Mouse (Mus musculus) heart, embryonic 15.5 days (tissue): ENCODE results near the gene 2510002D24Rik. TPM values are rescaled to one million over a fixed set of nuclear protein-coding genes. Genes with fewer than 3 reads are reported as not detected.
A peak's percentile ranks its signal among the peaks of the same experiment; 100 is the strongest.
"Not testable (repeated sequence)": the region's sequence is repeated elsewhere in the genome, so short reads cannot be mapped to it uniquely, and the experiment has no call there.

Experiments
- ATAC-seq: fragments of 200-750 bp; cut with Nextera tagmentation; replicated peaks from 2 replicates; pipeline ENCODE4 v1.8.0; 2017; ENCODE audit warnings: low read depth, moderate TSS enrichment; ENCODE audit not compliant: insufficient number of reproducible peaks, insufficient read depth, low FRiP score
- H3K27ac ChIP-seq: fragments of 300-500 bp; sonication (generic); 2 replicates; pipeline ENCODE4 v1.5.1; 2015; ENCODE audit warnings: mild to moderate bottlenecking, inconsistent platforms
- H3K27me3 ChIP-seq: fragments of 300-500 bp; sonication (generic); 2 replicates; pipeline ENCODE4 v1.6.1; 2015; ENCODE audit warnings: inconsistent platforms
- H3K36me3 ChIP-seq: fragments of 300-500 bp; sonication (generic); 2 replicates; pipeline ENCODE4 v1.6.1; 2015; ENCODE audit warnings: mild to moderate bottlenecking, inconsistent platforms
- H3K4me1 ChIP-seq: fragments of 300-500 bp; sonication (generic); replicated peaks from 2 replicates; pipeline ENCODE4 v1.6.1; 2015; ENCODE audit warnings: inconsistent platforms
- H3K4me2 ChIP-seq: fragments of 300-500 bp; sonication (generic); 2 replicates; pipeline ENCODE4 v1.6.1; 2015; ENCODE audit warnings: inconsistent platforms, mild to moderate bottlenecking, moderate library complexity
- H3K4me3 ChIP-seq: fragments of 300-500 bp; sonication (generic); 2 replicates; pipeline ENCODE4 v1.5.1; 2015; ENCODE audit warnings: mild to moderate bottlenecking, inconsistent platforms
- H3K9ac ChIP-seq: fragments of 300-500 bp; sonication (generic); 2 replicates; pipeline ENCODE4 v1.6.1; 2015; ENCODE audit warnings: mild to moderate bottlenecking, inconsistent platforms
- H3K9me3 ChIP-seq: fragments of 300-500 bp; sonication (generic); replicated peaks from 2 replicates; pipeline ENCODE4 v1.6.1; 2016; ENCODE audit warnings: inconsistent platforms
- WGBS: fragments of 180-500 bp; shearing (Covaris S2); methylation state at CpG from one replicate; pipeline ENCODE4 v1.1.7; 2015; ENCODE audit warnings: mixed read lengths; 5-methylcytosine and 5-hydroxymethylcytosine counted together
- polyA plus RNA-seq: library from polyadenylated mRNA; unstranded; fragments of >200 nt; fragmentation: Nextera tagmentation; extraction: Ambion mirVana; gene quantifications from 2 replicates; pipeline ENCODE4 v1.2.1, GENCODE M21; 2015

Gene 2510002D24Rik
- polyA plus RNA-seq, 1 experiment from 2014 or later: 32.0 TPM

DNA sequence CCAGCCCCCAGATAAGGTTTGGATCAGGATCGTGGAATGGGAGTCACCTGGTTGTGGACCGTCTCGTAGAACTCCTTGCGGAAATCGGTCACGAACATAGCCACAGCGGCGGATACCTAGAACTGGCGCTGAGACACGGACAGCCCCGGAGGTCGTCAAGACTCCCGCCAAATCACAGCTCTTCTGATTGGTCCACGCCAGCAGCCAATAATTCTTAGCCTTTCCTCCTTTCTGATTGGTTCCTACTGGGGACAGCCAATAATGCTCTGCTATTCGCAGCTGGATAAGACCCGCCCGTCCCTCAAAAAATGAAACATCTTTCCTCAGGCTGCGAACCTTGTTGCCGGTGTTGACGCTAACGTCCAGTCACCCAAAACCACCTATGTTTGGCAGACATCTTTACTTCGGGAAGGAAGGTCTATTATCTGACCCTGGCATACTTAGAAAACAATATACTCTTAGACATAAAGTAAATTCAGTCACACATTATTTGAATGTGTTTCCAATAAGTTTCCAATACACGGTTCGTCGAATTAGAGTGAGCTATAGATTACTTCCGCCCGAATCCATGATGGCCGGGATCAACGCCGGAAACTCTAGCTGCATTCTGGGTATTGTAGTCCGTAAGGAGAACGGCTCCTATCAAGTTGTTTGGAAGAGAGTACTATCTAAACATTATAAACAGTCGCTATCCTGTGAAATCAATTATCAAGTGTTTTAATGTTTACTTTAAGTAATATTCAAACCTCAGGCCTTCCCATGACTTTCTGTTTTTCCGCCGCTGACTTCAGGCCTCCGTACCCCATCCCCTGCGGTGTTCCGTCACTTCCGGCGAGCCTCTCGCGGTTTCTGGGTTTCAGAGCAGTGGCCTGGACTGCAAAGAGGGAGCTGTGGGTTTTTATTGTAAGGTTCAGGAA is 24.7 kb upstream of the 2510002D24Rik start, which contains the start of the genes Ufd1 and Cdc45:
Gene Ufd1 (plus strand): TSS at position 312 of the 917 bp plus-strand sequence.
Gene Cdc45 (minus strand): TSS at position 520 of the 917 bp plus-strand sequence.
- H3K27ac ChIP-seq: peak within 1 kb of the TSS; percentile 84
- H3K27me3 ChIP-seq: no peaks in the 10 kb centered on the region
- WGBS: under 1% methylated on average over 42 of the region's 42 CpGs
- peaks cover 20% of the 10 kb centered on the region for H3K4me1 ChIP-seq
- H3K36me3 ChIP-seq: peaks cover 34% of the 10 kb centered on the region
- no peaks in the 10 kb centered on the region for H3K9me3 ChIP-seq
- ATAC-seq: peak; percentile 94
- H3K4me2 ChIP-seq: peak within 1 kb of the TSS; percentile 91
- peak within 1 kb of the TSS; percentile 83 for H3K9ac ChIP-seq
- peak within 1 kb of the TSS; percentile 79 for H3K4me3 ChIP-seq

DNA sequence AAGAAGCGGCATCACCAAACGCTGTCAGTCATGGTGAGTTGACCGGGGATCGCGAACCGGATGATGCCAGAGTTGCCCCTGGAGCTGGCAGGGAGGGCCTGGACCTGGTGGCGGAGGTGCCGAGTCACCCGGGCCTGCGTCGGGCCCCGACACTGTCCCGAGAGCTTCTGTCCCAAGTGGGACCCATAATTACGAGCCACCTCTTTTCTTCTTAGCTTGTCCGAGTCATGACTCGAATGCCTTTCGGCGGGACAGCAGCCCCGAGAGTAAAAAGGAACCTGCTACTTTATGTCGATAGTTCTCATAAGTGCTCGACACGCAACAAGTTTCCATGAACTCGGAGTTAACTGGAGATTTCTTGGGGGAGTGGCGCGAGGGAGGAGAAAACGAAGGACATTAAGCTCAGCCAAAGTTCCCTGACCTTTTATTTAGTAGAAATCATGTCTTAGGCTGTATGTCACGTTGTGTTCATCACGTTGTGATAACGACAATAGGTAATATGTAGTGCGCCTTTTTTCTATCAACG is 23.9 kb upstream of the 2510002D24Rik start:
- no peaks in the 10 kb centered on the region for H3K9me3 ChIP-seq
- no peaks in the 10 kb centered on the region for H3K27me3 ChIP-seq
- H3K4me3 ChIP-seq: peak overlapping the region; percentile 79
- H3K4me2 ChIP-seq: peak overlapping the region; percentile 91
- H3K4me1 ChIP-seq: peaks cover 20% of the 10 kb centered on the region
- peak overlapping the region; percentile 84 for H3K27ac ChIP-seq
- peak overlapping the region; percentile 83 for H3K9ac ChIP-seq
- 1% methylated on average over 31 of the region's 31 CpGs for WGBS
- ATAC-seq: peak; percentile 14; the same call in 1 of the 2 replicates
- H3K36me3 ChIP-seq: peaks cover 33% of the 10 kb centered on the region

DNA sequence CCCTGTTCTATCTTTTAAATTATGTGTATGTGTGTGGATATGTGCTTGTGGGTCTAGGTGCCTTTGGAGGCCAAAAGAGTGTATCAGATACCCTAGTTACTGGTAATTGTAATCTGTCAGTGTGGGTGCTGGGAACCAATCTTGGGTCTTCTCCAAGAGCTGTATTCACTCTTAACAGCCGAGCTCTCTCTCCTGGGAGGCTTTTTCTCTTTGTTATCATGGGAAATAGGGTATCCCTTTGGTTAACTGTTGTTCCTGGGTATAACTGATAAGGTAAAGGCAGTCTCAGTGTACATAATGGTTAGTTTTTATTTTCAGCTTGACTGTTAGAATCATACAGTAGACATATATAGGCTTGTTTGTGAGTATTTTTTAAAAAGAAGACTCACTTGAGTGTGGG is 14.0 kb upstream of the 2510002D24Rik start:
- no peaks in the 10 kb centered on the region for H3K27me3 ChIP-seq
- no peaks in the 10 kb centered on the region for H3K9me3 ChIP-seq
- H3K27ac ChIP-seq: no peak overlapping the region
- no peak overlapping the region for H3K4me2 ChIP-seq
- H3K36me3 ChIP-seq: peaks cover 94% of the 10 kb centered on the region
- no peaks in the 10 kb centered on the region for H3K4me1 ChIP-seq
- no peak overlapping the region for H3K4me3 ChIP-seq
- no peak for ATAC-seq
- 76% methylated on average over 1 of the region's 1 CpGs for WGBS
- H3K9ac ChIP-seq: no peak overlapping the region

DNA sequence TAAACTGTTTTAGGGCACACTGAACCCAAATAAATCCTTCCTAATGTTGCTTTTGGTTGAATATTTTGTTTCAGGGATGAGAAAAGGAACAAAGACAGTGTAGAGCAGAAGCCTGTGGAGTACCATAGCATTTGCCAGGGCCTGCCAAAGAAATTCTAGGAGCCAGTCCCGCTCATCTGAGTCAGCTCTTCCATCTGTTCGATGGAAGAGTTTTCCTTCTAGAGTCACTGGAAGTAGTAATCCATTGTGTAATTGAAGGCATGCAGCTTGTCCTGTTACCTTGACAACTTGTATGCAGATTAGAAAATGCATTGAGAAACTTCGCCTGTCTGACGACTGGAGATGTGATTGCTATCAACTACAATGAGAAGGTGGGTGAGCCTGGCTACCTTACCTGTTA is 13.5 kb upstream of the 2510002D24Rik start:
- H3K27ac ChIP-seq: no peak overlapping the region
- no peaks in the 10 kb centered on the region for H3K9me3 ChIP-seq
- no peak for ATAC-seq
- no peaks in the 10 kb centered on the region for H3K4me1 ChIP-seq
- H3K4me2 ChIP-seq: no peak overlapping the region
- peaks cover 94% of the 10 kb centered on the region for H3K36me3 ChIP-seq
- no peaks in the 10 kb centered on the region for H3K27me3 ChIP-seq
- WGBS: 89% methylated on average over 4 of the region's 4 CpGs
- H3K4me3 ChIP-seq: no peak overlapping the region
- H3K9ac ChIP-seq: no peak overlapping the region

DNA sequence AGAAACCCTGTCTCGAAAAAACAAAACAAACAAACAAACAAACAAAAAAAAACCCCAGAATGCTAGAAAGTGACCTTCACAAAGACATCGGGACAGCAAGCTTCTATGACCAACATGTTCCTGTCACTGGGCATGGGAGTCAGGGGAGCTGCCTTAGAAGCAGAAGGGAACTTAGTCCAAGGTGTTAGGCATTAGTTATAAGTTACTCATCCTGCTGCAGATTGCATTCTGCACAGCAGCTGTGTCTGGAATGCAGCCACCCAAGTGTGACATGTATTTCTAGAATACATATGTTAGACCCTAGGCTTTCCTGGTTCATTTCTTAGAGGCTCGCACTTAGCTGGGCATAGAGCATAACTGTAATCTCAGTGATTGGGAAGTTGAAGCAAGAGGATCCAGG is 7.7 kb upstream of the 2510002D24Rik start:
- H3K4me3 ChIP-seq: no peak overlapping the region
- no peak overlapping the region for H3K9ac ChIP-seq
- 93% methylated on average over 3 of the region's 3 CpGs for WGBS
- H3K27ac ChIP-seq: no peak overlapping the region
- H3K27me3 ChIP-seq: no peaks in the 10 kb centered on the region
- no peak overlapping the region for H3K4me2 ChIP-seq
- H3K9me3 ChIP-seq: no peaks in the 10 kb centered on the region
- peaks cover 78% of the 10 kb centered on the region for H3K36me3 ChIP-seq
- no peaks in the 10 kb centered on the region for H3K4me1 ChIP-seq
- ATAC-seq: no peak

DNA sequence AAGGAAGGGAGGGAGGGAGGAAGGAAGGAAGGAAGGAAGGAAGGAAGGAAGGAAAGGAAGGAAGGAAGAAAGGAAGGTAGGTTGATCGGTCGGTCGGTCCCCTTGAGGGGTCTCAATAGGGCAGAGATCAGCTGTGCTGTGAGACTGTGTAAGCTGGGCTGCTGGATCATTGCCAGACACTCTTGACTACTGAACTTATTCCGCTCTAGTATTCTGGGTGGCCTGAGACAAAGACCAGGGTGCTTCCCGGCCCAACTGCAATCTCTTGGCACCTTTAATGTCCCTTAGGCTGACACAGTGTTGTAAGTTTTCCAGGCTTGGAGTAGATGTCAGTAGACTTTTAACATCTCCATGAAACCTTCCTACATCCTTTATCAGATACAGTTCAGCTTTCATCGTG is 7.3 kb upstream of the 2510002D24Rik start:
- ATAC-seq: no peak

DNA sequence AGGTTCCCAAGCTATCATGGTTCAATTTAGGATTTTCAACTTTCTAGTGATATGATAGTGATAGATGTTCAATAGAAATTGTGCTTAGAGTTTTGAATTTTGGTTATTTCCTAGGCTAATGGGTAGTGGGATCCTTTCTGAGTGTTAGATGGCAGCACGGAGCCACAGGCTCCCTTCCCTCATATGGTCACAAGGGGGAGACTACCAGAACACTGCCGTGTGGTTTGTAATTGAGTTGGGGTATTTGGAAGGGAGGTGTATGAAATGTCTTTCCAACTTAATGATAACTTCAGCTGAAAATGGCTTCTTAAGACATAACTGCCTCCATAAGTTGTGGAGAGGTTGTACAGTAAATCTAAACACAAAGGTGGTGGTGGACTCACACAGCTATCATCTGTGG is 2.9 kb upstream of the 2510002D24Rik start:
- H3K4me1 ChIP-seq: 0 out of 2 replicates have a peak, but pooled peaks cover 3% of the 10 kb centered on the region
- WGBS: 67% methylated on average over 2 of the region's 2 CpGs
- ATAC-seq: no peak
- H3K27me3 ChIP-seq: no peaks in the 10 kb centered on the region
- peaks cover 43% of the 10 kb centered on the region for H3K36me3 ChIP-seq
- no peak overlapping the region for H3K4me3 ChIP-seq
- no peak overlapping the region for H3K27ac ChIP-seq
- H3K9me3 ChIP-seq: no peaks in the 10 kb centered on the region
- no peak overlapping the region for H3K9ac ChIP-seq
- H3K4me2 ChIP-seq: no peak overlapping the region

More for the DNA sequence above, 7.3 kb upstream of the 2510002D24Rik start:
- no peaks in the 10 kb centered on the region for H3K9me3 ChIP-seq
- no peaks in the 10 kb centered on the region for H3K4me1 ChIP-seq
- no peaks in the 10 kb centered on the region for H3K27me3 ChIP-seq
- H3K27ac ChIP-seq: no peak overlapping the region
- no peak overlapping the region for H3K9ac ChIP-seq
- no peak overlapping the region for H3K4me3 ChIP-seq
- H3K4me2 ChIP-seq: no peak overlapping the region
- 67% methylated on average over 6 of the region's 6 CpGs for WGBS
- peaks cover 78% of the 10 kb centered on the region for H3K36me3 ChIP-seq

DNA sequence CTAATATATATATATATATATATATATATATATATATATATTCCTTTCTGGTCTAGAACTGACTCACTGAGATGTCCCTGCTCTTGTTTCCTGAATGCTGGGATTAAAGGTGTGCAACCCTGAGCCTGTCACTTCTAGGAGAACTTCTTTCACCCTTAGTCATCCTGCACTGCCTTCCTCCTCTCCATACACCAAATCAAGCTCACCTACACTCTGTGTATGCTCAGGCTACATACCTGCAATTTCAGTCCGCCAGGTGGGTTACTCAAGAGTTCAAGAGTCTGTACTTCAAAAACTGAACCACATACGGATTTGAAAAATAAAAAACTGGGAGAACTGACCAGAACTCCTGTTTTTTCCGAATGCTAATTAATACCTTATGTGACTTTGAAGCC is 308 bp upstream of the 2510002D24Rik start:
- no peaks in the 10 kb centered on the region for H3K27me3 ChIP-seq
- H3K4me2 ChIP-seq: peak overlapping the region; percentile 60
- peaks cover 35% of the 10 kb centered on the region for H3K36me3 ChIP-seq
- H3K27ac ChIP-seq: no peak overlapping the region
- peak overlapping the region; percentile 89; the same call in 1 of the 2 replicates for H3K9ac ChIP-seq
- WGBS: 27% methylated on average over 3 of the region's 3 CpGs
- H3K4me1 ChIP-seq: 0 out of 2 replicates have a peak, but pooled peaks cover 3% of the 10 kb centered on the region
- no peaks in the 10 kb centered on the region for H3K9me3 ChIP-seq
- H3K4me3 ChIP-seq: peak overlapping the region; percentile 81
- peak; percentile 10; the same call in 1 of the 2 replicates for ATAC-seq

DNA sequence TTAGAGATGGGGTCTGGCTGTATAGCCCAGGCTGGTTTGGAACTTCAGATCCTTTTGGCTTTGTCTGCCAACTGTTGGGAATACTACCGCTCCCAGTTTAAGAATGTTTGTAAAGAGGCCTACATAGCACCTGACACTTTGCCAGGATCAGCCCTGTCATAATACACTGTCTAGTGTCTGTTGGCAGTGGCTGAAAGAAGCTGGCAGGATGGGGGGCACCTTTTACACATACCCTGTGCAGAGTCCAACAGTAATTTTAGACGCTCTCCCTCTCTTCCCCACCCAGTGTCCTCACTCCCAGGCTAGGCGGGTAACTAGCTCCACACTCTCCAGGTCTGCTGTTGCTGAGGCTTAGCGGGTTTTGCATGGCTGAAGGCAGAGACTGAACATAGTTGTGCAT is 2.0 kb downstream of the 2510002D24Rik start:
- no peak for ATAC-seq
- H3K4me1 ChIP-seq: 0 out of 2 replicates have a peak, but pooled peaks cover 3% of the 10 kb centered on the region
- WGBS: 88% methylated on average over 4 of the region's 4 CpGs

DNA sequence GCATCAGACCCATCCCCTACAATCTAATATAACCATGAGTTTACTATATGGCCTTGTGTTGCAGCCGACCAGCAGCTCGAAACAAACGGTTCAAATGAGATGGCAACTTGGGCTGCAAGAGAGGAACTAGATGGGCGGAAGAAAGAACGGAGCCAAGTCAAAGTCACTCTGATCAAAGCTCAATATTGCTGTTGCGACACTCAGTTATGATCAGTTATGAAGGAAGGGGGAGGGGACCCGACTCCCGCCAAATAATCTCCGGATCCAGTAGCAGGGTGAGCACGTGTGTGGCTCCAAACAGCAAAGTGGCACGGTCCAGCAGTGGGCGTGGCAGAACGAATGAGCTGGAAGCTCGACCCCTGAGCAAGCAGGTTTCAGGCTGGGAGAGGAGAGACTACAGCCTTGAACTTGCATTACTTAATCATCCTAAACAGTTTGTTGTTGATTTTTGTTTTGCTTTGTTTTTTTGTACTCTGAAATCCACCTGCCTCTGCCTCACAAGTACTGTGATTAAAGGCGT is 10.0 kb downstream of the 2510002D24Rik start:
- no peak overlapping the region for H3K9ac ChIP-seq
- H3K4me2 ChIP-seq: no peak overlapping the region
- H3K9me3 ChIP-seq: no peaks in the 10 kb centered on the region; the same call in 1 of the 2 replicates
- 82% methylated on average over 15 of the region's 15 CpGs for WGBS
- ATAC-seq: no peak
- no peaks in the 10 kb centered on the region for H3K36me3 ChIP-seq
- no peak overlapping the region for H3K27ac ChIP-seq
- no peaks in the 10 kb centered on the region for H3K27me3 ChIP-seq
- no peak overlapping the region for H3K4me3 ChIP-seq
- H3K4me1 ChIP-seq: no peaks in the 10 kb centered on the region

More for the DNA sequence above, 2.0 kb downstream of the 2510002D24Rik start:
- H3K4me3 ChIP-seq: no peak overlapping the region
- no peaks in the 10 kb centered on the region for H3K9me3 ChIP-seq
- no peaks in the 10 kb centered on the region for H3K27me3 ChIP-seq
- H3K4me2 ChIP-seq: no peak overlapping the region
- no peak overlapping the region for H3K9ac ChIP-seq
- H3K36me3 ChIP-seq: peaks cover 18% of the 10 kb centered on the region; the same call in 1 of the 2 replicates
- H3K27ac ChIP-seq: no peak overlapping the region

DNA sequence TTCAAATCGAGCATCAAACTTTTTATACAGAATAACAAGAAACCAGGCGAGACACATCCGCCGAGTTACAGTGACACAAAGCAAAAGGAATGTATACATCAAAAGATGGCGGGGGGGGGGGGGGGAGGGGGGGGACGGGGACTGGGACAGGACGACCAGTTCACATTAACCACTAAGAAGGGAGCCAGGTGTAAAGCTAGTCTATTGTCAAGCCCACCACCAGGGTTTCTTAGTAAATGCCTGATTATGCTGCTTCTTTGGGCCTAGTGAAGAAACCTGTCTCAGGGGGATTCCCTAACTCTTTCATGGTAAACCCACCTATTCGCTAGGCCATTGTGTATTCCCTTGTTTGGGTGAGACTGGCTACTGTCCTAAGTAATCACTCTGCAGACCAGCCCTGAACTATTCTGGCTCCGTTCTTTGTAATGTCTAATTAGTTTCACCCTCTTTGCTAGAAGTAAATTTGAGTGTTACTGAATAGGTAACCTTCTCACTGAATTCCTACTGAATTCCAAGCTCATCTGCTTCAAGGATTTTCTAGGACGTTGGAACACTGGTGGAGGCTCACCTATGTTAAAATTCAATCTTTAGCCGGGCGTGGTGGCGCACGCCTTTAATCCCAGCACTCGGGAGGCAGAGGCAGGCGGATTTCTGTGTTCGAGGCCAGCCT is 13.3 kb downstream of the 2510002D24Rik start:
- not testable (repeated sequence) for H3K27me3 ChIP-seq, H3K4me3 ChIP-seq, H3K4me1 ChIP-seq, H3K36me3 ChIP-seq, H3K4me2 ChIP-seq, H3K27ac ChIP-seq, H3K9ac ChIP-seq, H3K9me3 ChIP-seq, ATAC-seq
- WGBS: 90% methylated on average over 16 of the region's 17 CpGs
